Mouse (Mus musculus) liver, adult 2 months (tissue): ENCODE results near the gene Preb. TPM values are rescaled to one million over a fixed set of nuclear protein-coding genes. Genes with fewer than 3 reads are reported as not detected.

Experiments
- DNase-seq: peaks from one replicate; pipeline ENCODE4 v3.0.0-alpha.2; 2011; ENCODE audit warnings: low read depth, low spot score; ENCODE audit errors: extremely low read depth
- H3K27ac ChIP-seq: fragments of 200-500 bp; replicated peaks from 2 replicates; pipeline ENCODE4 v1.5.1; 2012; ENCODE audit warnings: low read depth, mild to moderate bottlenecking, control low read depth, inconsistent platforms, low read length; ENCODE audit not compliant: insufficient read depth
- H3K27me3 ChIP-seq: fragments of 200-500 bp; 2 replicates; pipeline ENCODE4 v1.6.1; 2012; ENCODE audit warnings: mild to moderate bottlenecking, moderate library complexity, low read length, inconsistent platforms; ENCODE audit not compliant: control insufficient read depth, insufficient read depth
- H3K36me3 ChIP-seq: fragments of 200-500 bp; 2 replicates; pipeline ENCODE4 v1.6.1; 2012; ENCODE audit warnings: low read length, inconsistent platforms; ENCODE audit not compliant: control insufficient read depth, insufficient read depth
- H3K4me1 ChIP-seq: fragments of 200-500 bp; 2 replicates; pipeline ENCODE4 v1.6.1; 2011; ENCODE audit warnings: low read length; ENCODE audit not compliant: control insufficient read depth, insufficient read depth
- H3K4me3 ChIP-seq: fragments of 200-500 bp; 2 replicates; pipeline ENCODE4 v1.5.1; 2011; ENCODE audit warnings: low read depth, mild to moderate bottlenecking, control low read depth, low read length, moderate library complexity; ENCODE audit not compliant: insufficient read depth
- H3K79me2 ChIP-seq: fragments of 200-500 bp; 2 replicates; pipeline ENCODE4 v1.6.1; 2012; ENCODE audit warnings: inconsistent platforms, mild to moderate bottlenecking, low read length, moderate library complexity; ENCODE audit not compliant: control insufficient read depth, insufficient read depth
- H3K9ac ChIP-seq: fragments of 200-500 bp; 2 replicates; pipeline ENCODE4 v1.6.1; 2012; ENCODE audit warnings: low read depth, mild to moderate bottlenecking, control low read depth, inconsistent platforms, low read length
- CTCF ChIP-seq: fragments of 200-500 bp; IDR thresholded peaks from 2 replicates; pipeline ENCODE4 v1.5.1; 2011; ENCODE audit warnings: low read depth, low read length, control low read depth
- POLR2A ChIP-seq: fragments of 200-500 bp; IDR thresholded peaks from 2 replicates; pipeline ENCODE4 v1.6.1; 2011; ENCODE audit warnings: low read length, control low read depth; ENCODE audit not compliant: insufficient read depth; ENCODE audit errors: extremely low read depth
- WGBS: fragments of 180-500 bp; shearing (Covaris S2); methylation state at CpG from one replicate; pipeline ENCODE4 v1.1.7; 2018; 5-methylcytosine and 5-hydroxymethylcytosine counted together
- polyA plus RNA-seq: library from polyadenylated mRNA; depleted of rRNA; stranded (reverse); fragments of >200 nt; gene quantifications from 2 replicates; pipeline ENCODE4 v1.2.3, GENCODE M21; 2012
- total RNA-seq: library from RNA; depleted of rRNA; stranded (reverse); fragments of >200 nt; gene quantifications from 2 replicates; pipeline ENCODE4 v1.2.3, GENCODE M21; 2014

Gene Preb
- total and polyA plus RNA-seq, 2 experiments = 62.0 to 433 TPM

- peaks cover 21% of the 10 kb centered on the region; the same call in 1 of the 2 replicates for H3K79me2 ChIP-seq
- H3K4me3 ChIP-seq = no peak overlapping the region
- no peak overlapping the region for H3K9ac ChIP-seq
- H3K27me3 ChIP-seq = no peaks in the 10 kb centered on the region
- peak overlapping the region; percentile 65; the same call in 1 of the 2 replicates for H3K27ac ChIP-seq
- WGBS = 94% methylated on average over 2 of the region's 2 CpGs
- no peak for TF ChIP-seq CTCF
- no peak for TF ChIP-seq POLR2A
- no peak for DNase-seq
- H3K36me3 ChIP-seq = peaks cover 15% of the 10 kb centered on the region
- peaks cover 13% of the 10 kb centered on the region for H3K4me1 ChIP-seq
Observed at GRCm38 (mm10) chr5:30960814-30961213, 653 bp upstream of the Preb start.

GRCm38 (mm10) chr5:30959198-30959854 is 835 bp downstream of the Preb start:
- 6% methylated on average over 19 of the region's 19 CpGs for WGBS

GRCm38 (mm10) chr5:30957891-30958290 is 2.3 kb downstream of the Preb start:
- Histone ChIP-seq H3K27me3 (no peaks in the 10 kb centered on the region), H3K27ac (no peak overlapping the region), H3K36me3 (peaks cover 40% of the 10 kb centered on the region), H3K4me1 (peaks cover 16% of the 10 kb centered on the region), H3K79me2 (peaks cover 21% of the 10 kb centered on the region; the same call in 1 of the 2 replicates), H3K9ac (peak overlapping the region; percentile 16), H3K4me3 (no peak overlapping the region)
- no peak for DNase-seq
- TF ChIP-seq CTCF (no peak), POLR2A (no peak)
- WGBS = 79% methylated on average over 6 of the region's 6 CpGs

More at GRCm38 (mm10) chr5:30959198-30959854, 835 bp downstream of the Preb start:
- peaks cover 21% of the 10 kb centered on the region; the same call in 1 of the 2 replicates for H3K79me2 ChIP-seq
- peak; percentile 76 for DNase-seq
- peaks cover 13% of the 10 kb centered on the region for H3K4me1 ChIP-seq
- H3K27me3 ChIP-seq = no peaks in the 10 kb centered on the region
- H3K36me3 ChIP-seq = peaks cover 29% of the 10 kb centered on the region
- H3K9ac ChIP-seq = peak overlapping the region; percentile 97
- TF ChIP-seq CTCF = no peak
- TF ChIP-seq POLR2A = no peak
- H3K27ac ChIP-seq = peak overlapping the region; percentile 74
- H3K4me3 ChIP-seq = peak overlapping the region; percentile 92

- Histone ChIP-seq H3K4me1 (peaks cover 30% of the 10 kb centered on the region), H3K27ac (no peak overlapping the region), H3K79me2 (peaks cover 21% of the 10 kb centered on the region; the same call in 1 of the 2 replicates), H3K36me3 (peaks cover 40% of the 10 kb centered on the region), H3K27me3 (no peaks in the 10 kb centered on the region), H3K9ac (no peak overlapping the region), H3K4me3 (no peak overlapping the region)
- no peak for DNase-seq
- WGBS = 86% methylated on average over 6 of the region's 6 CpGs
- TF ChIP-seq POLR2A (no peak), CTCF (no peak)
Observed at GRCm38 (mm10) chr5:30955751-30956150, 4.4 kb downstream of the Preb start.

GRCm38 (mm10) chr5:30954556-30954955 is 5.6 kb downstream of the Preb start:
- DNase-seq = no peak
- Histone ChIP-seq H3K27ac (no peak overlapping the region), H3K27me3 (no peaks in the 10 kb centered on the region), H3K79me2 (peaks cover 16% of the 10 kb centered on the region; the same call in 1 of the 2 replicates), H3K4me3 (no peak overlapping the region), H3K4me1 (peaks cover 30% of the 10 kb centered on the region), H3K36me3 (peaks cover 40% of the 10 kb centered on the region), H3K9ac (no peak overlapping the region)
- WGBS = 90% methylated on average over 9 of the region's 9 CpGs
- TF ChIP-seq POLR2A (no peak), CTCF (no peak)

GRCm38 (mm10) chr5:30954065-30954464 is 6.1 kb downstream of the Preb start:
- TF ChIP-seq POLR2A = no peak
- no peak for TF ChIP-seq CTCF
- no peak overlapping the region for H3K4me3 ChIP-seq
- peaks cover 15% of the 10 kb centered on the region; the same call in 1 of the 2 replicates for H3K79me2 ChIP-seq
- DNase-seq = no peak
- no peak overlapping the region for H3K27ac ChIP-seq
- H3K27me3 ChIP-seq = no peaks in the 10 kb centered on the region
- H3K9ac ChIP-seq = no peak overlapping the region
- 89% methylated on average over 6 of the region's 6 CpGs for WGBS
- H3K4me1 ChIP-seq = peaks cover 31% of the 10 kb centered on the region
- H3K36me3 ChIP-seq = peaks cover 40% of the 10 kb centered on the region
